Mouse (Mus musculus): ENCODE results near the gene Fbxo44.

- TF ChIP-seq CTCF (IDR thresholded peaks at IDR 0.05; ENCODE audit: borderline replicate concordance, insufficient read depth, low read length), result no peak
- TF ChIP-seq POLR2A (IDR thresholded peaks at IDR 0.05; ENCODE audit: low read depth, low read length), result no peak
Measured at GRCm38 (mm10) chr4:148116657-148117056, 43.6 kb downstream of the Fbxo44 start.

All from embryonic fibroblast, embryonic 13.5 days (primary cell).